Mouse (Mus musculus) T-helper 2 cell (primary cell): ENCODE results near the gene Pla2g10.
"Not testable (repeated sequence)": the region's sequence is repeated elsewhere in the genome, so short reads cannot be mapped to it uniquely, and the experiment has no call there.

Source experiments
- in situ Hi-C: fragments of 300-600 bp; cut with MboI, MseI; formaldehyde crosslinking; loops from one replicate; pipeline ENCODE4 v1.15.1; 2025; ENCODE audit warnings: high pct_unique_total_duplicates

The Pla2g10 gene

DNA sequence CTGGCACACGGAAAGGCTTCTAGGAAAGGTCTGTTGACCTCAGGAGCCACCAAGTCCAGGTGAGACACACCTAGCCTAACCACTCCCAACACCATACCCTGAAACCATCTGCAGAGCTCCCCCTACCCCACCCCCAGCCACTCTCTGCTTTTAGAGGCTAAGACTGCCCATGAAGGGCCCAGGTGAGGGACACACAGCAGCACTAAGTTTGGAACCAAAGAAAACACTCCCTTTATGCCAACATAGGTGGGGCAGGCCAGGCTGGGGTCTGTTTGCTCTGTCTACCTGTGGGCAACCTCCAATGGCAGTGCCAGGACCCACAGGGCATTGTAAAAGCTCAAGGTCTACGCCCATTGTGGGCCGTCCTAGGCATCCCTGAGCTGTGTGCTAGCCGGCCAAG lies 1.4 kb downstream of the Pla2g10 start:
- in situ Hi-C loops = no loop called here

DNA sequence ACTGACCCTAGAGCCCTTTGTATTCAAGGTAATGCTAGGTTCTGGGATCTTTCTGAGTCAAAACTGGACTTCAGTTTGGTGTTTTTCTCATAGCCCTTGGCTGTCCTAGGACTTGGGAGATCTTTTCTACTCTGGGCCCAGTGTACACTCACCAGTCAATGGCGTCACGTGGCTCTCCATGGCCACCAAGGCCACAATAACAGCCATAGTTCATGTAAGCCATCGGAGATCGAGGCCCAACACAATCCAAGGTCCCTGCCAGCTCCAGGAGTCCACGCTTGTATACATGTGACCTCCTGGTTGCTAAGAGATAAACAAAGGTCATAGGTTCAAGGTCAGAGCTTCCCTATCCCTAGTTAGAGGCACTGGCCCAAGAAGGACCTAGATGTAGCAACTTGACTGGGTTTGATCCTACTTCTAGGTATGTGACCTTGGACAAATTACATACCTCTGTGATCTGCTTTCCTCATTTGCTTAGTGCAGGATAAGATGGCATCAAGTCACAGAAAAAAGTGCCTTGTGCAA lies 2.9 kb downstream of the Pla2g10 start:
- in situ Hi-C loops = no loop called here

GRCm38 (mm10) chr16:13722937-13723336 lies 7.8 kb downstream of the Pla2g10 start:
- in situ Hi-C loops = no loop called here

DNA sequence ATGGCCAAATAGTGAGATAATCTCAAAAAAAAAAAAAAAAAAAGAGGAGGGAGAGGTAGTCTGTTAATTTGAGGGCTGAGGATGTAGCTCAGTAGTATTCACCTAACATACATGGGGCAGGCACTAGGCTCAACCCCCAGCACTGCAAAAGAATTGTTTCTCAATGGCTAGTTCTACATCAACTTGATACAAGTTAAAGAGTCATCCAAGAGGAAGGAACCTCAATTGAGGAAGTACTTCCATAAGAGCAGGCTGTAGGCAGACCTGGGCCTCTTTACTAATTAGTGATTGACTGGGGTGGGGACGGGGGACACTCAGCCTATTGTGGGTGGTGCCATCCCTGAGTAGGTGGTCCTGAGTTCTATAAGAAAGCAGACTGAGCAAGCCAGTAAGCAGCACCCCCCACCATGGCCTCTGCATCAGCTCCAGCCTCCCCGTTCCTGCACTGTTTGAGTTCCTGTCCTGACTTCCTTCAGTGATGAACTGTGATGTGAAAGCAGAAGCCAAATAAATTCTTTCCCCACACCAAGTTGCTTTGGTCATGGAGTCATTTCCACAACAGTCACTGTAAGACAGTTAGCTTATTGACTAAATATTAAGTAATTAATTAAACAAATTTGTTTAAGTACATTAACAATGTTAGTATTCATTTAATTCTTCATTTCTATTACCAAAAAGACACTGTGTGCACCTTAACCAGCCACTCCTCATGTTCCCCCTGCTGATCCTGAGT lies 13.8 kb downstream of the Pla2g10 start:
- in situ Hi-C loops = no loop called here

DNA sequence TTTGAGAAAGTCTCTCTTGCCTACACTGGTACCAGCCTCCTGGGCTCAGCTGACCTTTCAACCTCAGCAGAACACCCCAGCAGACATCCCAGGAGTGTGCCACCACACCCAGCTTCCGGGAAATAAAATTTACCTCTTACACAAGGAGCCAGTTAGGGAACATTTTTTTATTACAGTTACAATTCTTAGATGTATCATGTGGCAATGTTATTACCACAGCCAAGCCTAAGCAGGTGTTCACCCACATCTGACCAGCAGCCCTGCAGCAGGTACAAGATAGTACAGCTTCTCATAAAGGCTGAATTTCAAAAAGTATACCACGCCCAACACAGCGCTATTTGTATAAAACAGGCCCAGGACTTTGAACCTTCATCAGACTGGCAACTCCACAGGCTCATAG lies 15.9 kb downstream of the Pla2g10 start:
- in situ Hi-C loops = no loop called here

DNA sequence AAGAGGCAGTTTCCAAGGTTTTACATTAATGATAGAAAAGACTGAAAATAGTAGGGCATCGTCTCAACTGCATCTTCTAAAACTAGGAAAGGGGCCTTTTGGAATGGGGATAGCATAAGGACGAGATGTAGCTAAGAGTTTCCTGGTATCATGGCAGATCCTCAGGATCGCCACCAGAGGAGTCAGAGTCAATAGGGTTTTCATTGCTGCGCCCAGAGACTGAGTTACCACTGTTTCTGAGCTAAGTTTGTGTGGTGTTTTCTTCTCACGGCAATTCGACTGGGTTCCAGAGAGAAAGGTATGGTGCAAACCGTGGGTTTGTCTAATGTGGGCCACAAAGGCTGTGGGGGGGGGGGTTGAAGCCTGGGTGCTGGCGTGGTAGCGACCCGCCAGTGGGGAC lies 26.1 kb downstream of the Pla2g10 start:
- in situ Hi-C loops = no loop called here

DNA sequence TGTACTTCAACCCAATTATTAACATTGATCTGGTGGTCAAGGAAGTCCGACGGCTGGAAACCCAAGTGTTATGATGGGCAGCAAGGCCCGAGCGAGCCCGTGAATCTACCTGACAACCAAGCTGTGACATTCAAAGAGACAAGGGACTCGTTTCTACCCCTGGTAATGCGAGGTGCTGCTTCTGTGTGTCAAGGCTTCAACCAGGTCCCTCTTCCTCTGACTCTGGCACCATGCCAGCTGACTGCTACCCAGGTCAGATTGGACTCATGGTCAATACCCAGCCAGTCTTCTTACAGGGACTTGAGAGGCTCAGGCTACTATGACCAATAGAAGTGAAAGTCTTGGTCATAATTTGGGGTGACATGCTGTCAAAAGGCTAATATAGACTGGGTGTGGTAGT lies 28.6 kb downstream of the Pla2g10 start:
- in situ Hi-C loops = no loop called here

GRCm38 (mm10) chr16:13698998-13699397 lies 31.8 kb downstream of the Pla2g10 start:
- in situ Hi-C loops = no loop called here

- in situ Hi-C loops = loop anchor here (5.0 kb wide), 1 partner anchor 484 kb away; the partner anchor contains the start of genes Marf1 and Nde1
Observed at GRCm38 (mm10) chr16:13678601-13679319, 52.0 kb downstream of the Pla2g10 start.

DNA sequence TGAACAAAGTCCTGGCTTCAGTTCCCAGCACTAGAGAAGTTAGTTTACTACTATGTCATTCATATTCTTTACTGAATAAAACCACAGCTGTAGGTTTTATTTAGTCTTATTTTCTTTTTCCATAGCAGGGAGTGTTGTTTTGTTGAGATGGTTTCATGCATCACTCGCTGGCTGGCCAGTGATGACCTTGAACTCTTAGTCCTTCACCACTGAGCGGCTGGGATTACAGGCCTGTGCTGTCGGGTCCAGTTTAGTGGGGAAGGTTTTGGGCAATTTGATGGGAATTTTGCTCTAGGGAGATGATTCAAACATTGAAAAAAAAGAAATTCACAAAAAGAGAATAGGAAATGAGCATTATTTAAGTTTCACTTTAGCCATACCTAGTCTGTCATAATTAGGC lies 56.3 kb downstream of the Pla2g10 start:
- in situ Hi-C loops = no loop called here

GRCm38 (mm10) chr16:13673114-13673513 lies 57.7 kb downstream of the Pla2g10 start:
- in situ Hi-C loops = no loop called here

DNA sequence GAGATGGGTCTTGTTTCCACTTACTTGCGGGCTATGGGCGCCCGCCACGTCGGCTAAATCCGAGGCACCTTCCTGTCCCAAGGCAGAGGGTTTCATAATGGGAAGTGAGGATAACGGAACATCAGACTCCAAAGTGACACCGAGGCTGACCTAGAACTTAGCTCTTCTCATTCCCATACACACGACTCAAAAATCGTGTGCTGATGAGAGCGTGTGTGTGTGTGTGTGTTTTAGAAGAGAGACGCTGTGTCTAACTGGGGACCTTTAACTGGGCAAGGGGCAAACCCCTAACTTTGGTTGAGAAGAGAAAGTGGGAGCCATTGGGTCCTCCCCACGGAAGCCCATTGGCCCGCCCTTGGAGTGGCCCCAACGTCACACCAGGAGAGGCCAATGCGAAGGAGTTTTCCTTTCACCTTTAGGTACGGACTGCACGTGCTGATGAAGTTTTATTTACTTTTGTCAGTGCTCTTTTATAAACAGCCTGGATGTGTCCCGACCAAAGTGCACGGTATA lies 58.3 kb downstream of the Pla2g10 start:
- in situ Hi-C loops = no loop called here

DNA sequence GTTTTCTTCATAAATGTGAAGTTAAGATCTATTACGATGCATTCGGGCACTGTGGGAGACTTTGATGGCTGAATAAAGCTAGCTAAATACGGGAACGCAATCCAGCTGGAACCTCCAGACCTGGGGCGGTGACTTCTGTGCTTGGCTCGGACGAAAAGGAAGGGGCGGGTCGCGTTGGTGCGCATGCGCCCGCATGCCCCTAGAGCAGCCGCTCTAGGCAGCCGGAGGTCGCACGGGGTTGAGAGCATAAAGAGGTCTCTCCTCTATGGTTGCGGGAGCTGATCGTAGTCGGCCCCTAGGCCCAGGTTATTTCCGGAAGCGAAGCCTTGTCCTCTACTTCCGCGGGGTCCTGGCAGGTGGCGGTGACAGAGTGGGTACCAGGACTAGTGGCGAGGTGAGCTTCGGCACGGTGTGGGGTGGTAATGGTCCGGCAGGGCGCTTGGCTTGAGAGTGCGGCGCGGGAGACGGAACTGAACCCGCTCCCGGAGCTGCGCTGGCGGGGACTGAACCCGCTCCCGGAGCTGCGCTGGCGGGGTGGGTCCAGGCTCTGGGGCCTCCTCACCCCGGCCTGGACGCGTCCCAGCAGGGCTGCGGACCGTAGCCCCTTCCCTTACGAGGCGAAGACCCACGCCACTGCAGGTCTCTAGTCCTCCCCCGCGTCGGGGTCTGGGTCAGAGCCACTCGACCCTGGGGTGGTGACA lies 58.9 kb downstream of the Pla2g10 start, which contains the start of the genes Bfar and 3110001I22Rik:
Gene Bfar (plus strand): TSS at position 174 of the 701 bp plus-strand sequence.
Gene 3110001I22Rik (plus strand): TSS at position 245 of the 701 bp plus-strand sequence.
- in situ Hi-C loops = no loop called here

- in situ Hi-C loops = not testable (repeated sequence)
Observed at GRCm38 (mm10) chr16:13670896-13671295, 59.9 kb downstream of the Pla2g10 start.

GRCm38 (mm10) chr16:13669282-13669681 lies 61.5 kb downstream of the Pla2g10 start:
- in situ Hi-C loops = loop anchor here (10.0 kb wide), 1 partner anchor 1754 kb away; no protein-coding TSS in a partner anchor

- in situ Hi-C loops = loop anchor here (10.0 kb wide), 1 partner anchor 1754 kb away; no protein-coding TSS in a partner anchor
Observed at GRCm38 (mm10) chr16:13668402-13669108, 62.2 kb downstream of the Pla2g10 start.

DNA sequence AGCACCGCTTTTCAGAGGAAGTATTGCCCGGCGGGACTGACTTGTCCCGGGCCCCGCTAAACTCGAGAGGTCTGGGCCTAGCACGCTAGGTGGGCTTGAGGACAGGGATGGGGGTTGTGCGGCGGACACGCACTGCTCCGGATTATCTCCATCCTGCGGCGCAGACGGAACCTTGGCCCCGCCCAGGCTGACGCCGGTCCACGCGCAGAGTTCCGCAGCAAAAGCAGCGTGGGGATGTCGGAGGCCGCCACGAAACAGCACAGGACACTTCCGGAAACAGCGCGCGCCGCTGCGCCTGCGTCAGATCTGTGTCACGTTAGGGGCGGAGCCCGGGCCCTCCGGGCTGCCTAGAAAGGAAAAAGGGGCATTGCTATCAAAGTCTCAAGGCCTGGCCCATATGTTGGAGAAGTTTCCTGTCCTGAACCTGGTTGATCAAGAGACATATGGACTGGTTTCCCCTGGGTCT lies 62.9 kb downstream of the Pla2g10 start, which contains the start of gene Parn:
Gene Parn (minus strand): TSS at position 293 of the 466 bp plus-strand sequence.
- in situ Hi-C loops = loop anchor here (10.0 kb wide), 1 partner anchor 1753 kb away; no protein-coding TSS in a partner anchor
